8 mouse cellular contexts compared by ENCODE assay signal in genomic region chr12:70752266-70752910, GRCm38 (mm10).
DNase-seq lines count a peak whose midpoint lies in the region; ATAC-seq and TF ChIP-seq lines count a peak whose summit lies in the region.

No protein-coding gene starts in this region.

- H3K9ac ChIP-seq in forebrain, embryonic 12.5 days: no peak overlapping the region
- H3K9ac ChIP-seq in hindbrain, embryonic 13.5 days: 0 out of 2 replicates have a peak overlapping the region, but pooled peaks have one; percentile 47
- no peak overlapping the region for H3K9ac ChIP-seq in midbrain, embryonic 13.5 days (replicated peaks)
- no peak overlapping the region for H3K9ac ChIP-seq in lung, postnatal 0 days (replicated peaks; ENCODE audit: low read depth)

- intact Hi-C loops in left cerebral cortex, postnatal 4 days (cut with DNase I): no loop called here

- TF ChIP-seq CTCF in lung, adult 2 months (IDR thresholded peaks at IDR 0.05; ENCODE audit: insufficient read depth, low read length): no peak
- no peak for TF ChIP-seq CTCF in lung, postnatal 0 days (IDR thresholded peaks at IDR 0.05)

- no peaks in the 10 kb centered on the region for H3K36me3 ChIP-seq in forebrain, embryonic 12.5 days (replicated peaks)
- H3K36me3 ChIP-seq in hindbrain, embryonic 13.5 days: no peaks in the 10 kb centered on the region
- no peaks in the 10 kb centered on the region for H3K36me3 ChIP-seq in midbrain, embryonic 13.5 days
- no peaks in the 10 kb centered on the region for H3K36me3 ChIP-seq in lung, postnatal 0 days (ENCODE audit: insufficient read depth, low read length)

- peak overlapping the region; percentile 42 for H3K27ac ChIP-seq in forebrain, embryonic 12.5 days
- peak overlapping the region; percentile 60 for H3K27ac ChIP-seq in hindbrain, embryonic 13.5 days
- H3K27ac ChIP-seq in midbrain, embryonic 13.5 days: peak overlapping the region; percentile 67
- no peak overlapping the region for H3K27ac ChIP-seq in lung, postnatal 0 days (ENCODE audit: low read length)

- no peak for TF ChIP-seq POLR2A in lung, adult 2 months (IDR thresholded peaks at IDR 0.05; ENCODE audit: borderline replicate concordance, extremely low read depth, low read depth, low read length)

- TF ChIP-seq EP300 in lung, postnatal 0 days (IDR thresholded peaks at IDR 0.05): no peak

- no peak for ATAC-seq in forebrain, embryonic 12.5 days (ENCODE audit: low FRiP score)
- ATAC-seq in hindbrain, embryonic 13.5 days (ENCODE audit: low FRiP score): peak; percentile 72
- ATAC-seq in midbrain, embryonic 13.5 days: no peak
- no peak for ATAC-seq in activated CD4-positive, CD25-positive, alpha-beta regulatory T cell, adult 4 months
- ATAC-seq in lung, postnatal 0 days: no peak

- peaks cover 19% of the 10 kb centered on the region for H3K4me1 ChIP-seq in forebrain, embryonic 12.5 days
- H3K4me1 ChIP-seq in hindbrain, embryonic 13.5 days (replicated peaks): peaks cover 10% of the 10 kb centered on the region
- peaks cover 14% of the 10 kb centered on the region for H3K4me1 ChIP-seq in midbrain, embryonic 13.5 days (replicated peaks)
- no peaks in the 10 kb centered on the region for H3K4me1 ChIP-seq in lung, adult 2 months (ENCODE audit: control insufficient read depth, insufficient read depth, low read length)
- H3K4me1 ChIP-seq in lung, postnatal 0 days (ENCODE audit: insufficient read depth, low read depth, low read length): peaks cover 7% of the 10 kb centered on the region; the same call in 1 of the 2 replicates

- no peak overlapping the region for H3K4me2 ChIP-seq in forebrain, embryonic 12.5 days
- H3K4me2 ChIP-seq in hindbrain, embryonic 13.5 days: peak overlapping the region; percentile 21; the same call in 1 of the 2 replicates
- 0 out of 2 replicates have a peak overlapping the region, but pooled peaks have one; percentile 13 for H3K4me2 ChIP-seq in midbrain, embryonic 13.5 days (replicated peaks)
- no peak overlapping the region for H3K4me2 ChIP-seq in lung, postnatal 0 days (replicated peaks; ENCODE audit: low read depth, low read length)

- no peaks in the 10 kb centered on the region for H3K9me3 ChIP-seq in forebrain, embryonic 12.5 days
- no peaks in the 10 kb centered on the region for H3K9me3 ChIP-seq in hindbrain, embryonic 13.5 days
- no peaks in the 10 kb centered on the region for H3K9me3 ChIP-seq in midbrain, embryonic 13.5 days
- no peaks in the 10 kb centered on the region for H3K9me3 ChIP-seq in lung, postnatal 0 days (ENCODE audit: low read length)

- H3K4me3 ChIP-seq in forebrain, embryonic 12.5 days (replicated peaks): no peak overlapping the region
- H3K4me3 ChIP-seq in hindbrain, embryonic 13.5 days: no peak overlapping the region
- no peak overlapping the region for H3K4me3 ChIP-seq in midbrain, embryonic 13.5 days (replicated peaks)
- H3K4me3 ChIP-seq in lung, adult 2 months (replicated peaks; ENCODE audit: extremely low read depth, low read depth, low read length): no peak overlapping the region
- H3K4me3 ChIP-seq in lung, postnatal 0 days (ENCODE audit: low read depth, low read length): no peak overlapping the region

- 25% methylated on average over 11 of the region's 11 CpGs for WGBS in forebrain, embryonic 12.5 days
- WGBS in hindbrain, embryonic 13.5 days: 22% methylated on average over 11 of the region's 11 CpGs
- whole genome bisulfite sequencing in midbrain, embryonic 13.5 days: 32% methylated on average over 11 of the region's 11 CpGs
- WGBS in lung, adult 2 months: 51% methylated on average over 11 of the region's 11 CpGs
- WGBS in lung, postnatal 0 days: 23% methylated on average over 11 of the region's 11 CpGs

- H3K27me3 ChIP-seq in forebrain, embryonic 12.5 days: no peaks in the 10 kb centered on the region
- H3K27me3 ChIP-seq in hindbrain, embryonic 13.5 days: no peaks in the 10 kb centered on the region
- H3K27me3 ChIP-seq in midbrain, embryonic 13.5 days: no peaks in the 10 kb centered on the region
- no peaks in the 10 kb centered on the region for H3K27me3 ChIP-seq in lung, postnatal 0 days (replicated peaks; ENCODE audit: insufficient read depth, low read length)

- DNase-seq in left cerebral cortex, adult 11 months (ENCODE audit: low spot score): peak; percentile 13
- no peak for DNase-seq in left cerebral cortex, postnatal 4 days
- DNase-seq in lung, adult 2 months: no peak
- no peak for DNase-seq in lung, postnatal 0 days (ENCODE audit: low spot score)

Comparison
In these comparisons a context has a peak if more than half of its experiments do, and no peak if none do; other contexts are left out.
1. H3K4me2 ChIP-seq: peak in hindbrain, embryonic 13.5 days (single experiment) and midbrain, embryonic 13.5 days (single experiment); none in forebrain, embryonic 12.5 days (single experiment) and lung, postnatal 0 days (single experiment).